Mouse (Mus musculus) stomach, postnatal 0 days (tissue): ENCODE results near the gene Pdzrn3. TPM values are rescaled to one million over a fixed set of nuclear protein-coding genes. Genes with fewer than 3 reads are reported as not detected.
A peak's percentile ranks its signal among the peaks of the same experiment; 100 is the strongest.

ENCODE experiments used
- ATAC-seq: fragments of 200-750 bp; cut with Nextera tagmentation; 2 replicates; pipeline ENCODE4 v1.8.0; 2017; ENCODE audit not compliant: low FRiP score, low TSS enrichment
- DNase-seq: peaks from one replicate; pipeline ENCODE4 v3.0.0-alpha.2; 2016; ENCODE audit warnings: low spot score
- H3K27ac ChIP-seq: fragments of 300-500 bp; sonication (generic); replicated peaks from 2 replicates; pipeline ENCODE4 v1.5.1; 2014; ENCODE audit warnings: mild to moderate bottlenecking, control low read depth
- H3K27me3 ChIP-seq: fragments of 300-500 bp; sonication (generic); 2 replicates; pipeline ENCODE4 v1.6.1; 2014; ENCODE audit warnings: low read length; ENCODE audit not compliant: control insufficient read depth, insufficient read depth
- H3K36me3 ChIP-seq: fragments of 300-500 bp; sonication (generic); 2 replicates; pipeline ENCODE4 v1.6.1; 2014; ENCODE audit warnings: low read length, mixed read lengths; ENCODE audit not compliant: control insufficient read depth, insufficient read depth
- H3K4me1 ChIP-seq: fragments of 300-500 bp; sonication (generic); replicated peaks from 2 replicates; pipeline ENCODE4 v1.6.1; 2014; ENCODE audit warnings: antibody characterized with exemption; ENCODE audit not compliant: control insufficient read depth, insufficient read depth
- H3K4me2 ChIP-seq: fragments of 300-500 bp; sonication (generic); replicated peaks from 2 replicates; pipeline ENCODE4 v1.6.1; 2014; ENCODE audit warnings: low read depth, mild to moderate bottlenecking, control low read depth, moderate library complexity
- H3K4me3 ChIP-seq: fragments of 300-500 bp; sonication (generic); 2 replicates; pipeline ENCODE4 v1.5.1; 2014; ENCODE audit warnings: low read depth, low read length, control low read depth
- H3K9ac ChIP-seq: fragments of 300-500 bp; sonication (generic); 2 replicates; pipeline ENCODE4 v1.6.1; 2014; ENCODE audit warnings: mild to moderate bottlenecking, low read length, control low read depth, mixed read lengths
- H3K9me3 ChIP-seq: fragments of 300-500 bp; sonication (generic); 2 replicates; pipeline ENCODE4 v1.6.1; 2016; ENCODE audit warnings: low read length; ENCODE audit not compliant: control insufficient read depth
- CTCF ChIP-seq: IDR thresholded peaks from 2 replicates; pipeline ENCODE4 v1.5.1; 2016; ENCODE audit warnings: antibody characterized with exemption, low read depth, mild to moderate bottlenecking, moderate library complexity
- EP300 ChIP-seq: optimal IDR thresholded peaks from 2 replicates; pipeline ENCODE3; 2016; ENCODE audit warnings: antibody characterized with exemption
- WGBS: fragments of 180-500 bp; shearing (Covaris S2); extraction: QIAGEN DNeasy Blood & Tissue Kit; methylation state at CpG from one replicate; pipeline ENCODE4 v1.1.7; 2014; 5-methylcytosine and 5-hydroxymethylcytosine counted together
- polyA plus RNA-seq: library from polyadenylated mRNA; unstranded; fragments of >200 nt; fragmentation: Nextera tagmentation; extraction: Ambion mirVana; gene quantifications from 2 replicates; pipeline ENCODE4 v1.2.1, GENCODE M21; 2015

Pdzrn3 gene
- polyA plus RNA-seq, 1 experiment from 2014 or later, result 5.1 TPM

DNA sequence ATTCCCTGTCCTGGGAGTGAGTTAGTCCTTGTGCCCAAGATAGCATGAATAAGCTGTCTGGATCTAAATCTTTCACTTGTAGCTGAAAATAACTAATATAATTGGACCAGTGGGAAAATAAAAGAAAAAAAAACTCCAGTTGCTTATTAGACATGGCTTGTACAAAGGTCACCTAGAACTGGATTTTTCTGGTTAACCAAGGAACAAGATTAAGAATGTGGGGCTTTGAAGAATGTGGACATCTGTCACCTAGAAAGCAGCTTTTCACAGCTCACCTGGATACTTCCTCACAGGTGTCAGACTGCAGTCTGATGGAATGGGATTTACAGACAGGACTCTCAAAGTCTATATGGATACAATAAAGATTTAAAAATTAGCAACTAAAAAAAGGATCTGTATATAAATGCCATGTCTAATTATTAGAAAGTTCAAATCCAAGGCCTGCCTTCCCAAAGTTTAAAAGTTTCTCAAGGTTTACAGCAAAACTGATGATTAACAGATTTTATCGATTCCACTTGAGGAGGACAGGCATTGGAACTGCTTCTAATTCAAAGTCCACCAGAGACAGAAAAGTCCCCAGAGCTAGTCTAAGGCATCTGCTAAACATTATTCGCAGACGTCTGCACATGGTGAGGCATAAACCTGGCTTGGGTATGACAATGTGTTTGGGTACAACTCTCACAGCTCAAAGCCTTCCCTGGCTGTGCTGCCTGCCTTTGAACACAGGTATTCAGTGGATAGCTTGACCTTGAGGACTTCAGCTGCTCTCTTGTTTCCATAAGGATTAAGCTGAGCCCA lies 51.7 kb downstream of the Pdzrn3 start:
- Histone ChIP-seq H3K4me3 (no peak overlapping the region), H3K4me2 (no peak overlapping the region), H3K9me3 (no peaks in the 10 kb centered on the region), H3K27me3 (no peaks in the 10 kb centered on the region), H3K27ac (no peak overlapping the region), H3K4me1 (peaks cover 4% of the 10 kb centered on the region), H3K36me3 (no peaks in the 10 kb centered on the region), H3K9ac (no peak overlapping the region)
- 65% methylated on average over 3 of the region's 3 CpGs for WGBS
- ATAC-seq, result no peak
- TF ChIP-seq EP300, result no peak
- TF ChIP-seq CTCF, result no peak
- no peak for DNase-seq

DNA sequence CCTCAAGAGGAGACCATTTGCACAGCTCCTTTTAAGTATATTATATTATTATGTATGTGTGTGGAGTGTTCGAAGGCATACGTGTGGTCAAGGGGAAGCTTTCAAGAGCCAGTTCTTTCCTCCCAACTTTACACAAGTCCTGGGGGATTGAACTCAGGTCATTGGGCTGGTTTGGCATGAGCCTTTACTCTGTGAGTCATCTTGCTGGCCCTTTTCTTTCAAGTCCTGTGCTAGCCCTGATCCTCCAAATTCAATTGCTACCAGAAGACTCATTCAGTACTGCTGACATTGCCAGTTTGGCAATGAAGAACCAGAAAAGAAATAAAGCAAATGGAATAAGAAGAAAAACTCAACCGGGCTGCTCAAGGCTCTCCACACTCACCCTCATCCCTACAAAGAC lies 55.1 kb downstream of the Pdzrn3 start:
- Histone ChIP-seq H3K36me3 (no peaks in the 10 kb centered on the region), H3K9ac (no peak overlapping the region), H3K4me2 (no peak overlapping the region), H3K4me3 (no peak overlapping the region), H3K4me1 (peaks cover 2% of the 10 kb centered on the region; the same call in 1 of the 2 replicates), H3K27me3 (no peaks in the 10 kb centered on the region), H3K9me3 (no peaks in the 10 kb centered on the region), H3K27ac (no peak overlapping the region)
- TF ChIP-seq EP300 (no peak), CTCF (no peak)
- DNase-seq, result no peak
- no peak for ATAC-seq
- WGBS, result 87% methylated on average over 3 of the region's 3 CpGs

DNA sequence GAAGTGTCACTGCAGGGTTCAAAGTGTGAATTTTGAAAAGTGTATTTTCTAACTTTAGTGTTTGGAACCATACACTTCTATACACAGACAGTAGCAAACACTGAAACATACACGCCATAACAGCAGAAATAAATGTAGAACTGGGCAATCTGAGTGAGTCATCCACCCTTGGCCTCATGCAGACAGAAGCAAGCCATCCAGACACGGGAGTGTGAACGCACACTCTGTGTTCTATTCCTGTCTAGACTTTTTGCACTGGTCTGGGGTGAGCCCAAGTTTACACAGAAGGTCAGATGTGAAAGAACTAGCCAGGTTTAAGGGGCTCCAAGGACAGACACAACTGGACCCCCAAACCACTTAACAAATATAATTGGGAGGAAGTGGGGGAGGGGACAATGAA lies 57.3 kb downstream of the Pdzrn3 start:
- no peak for TF ChIP-seq EP300
- no peak for TF ChIP-seq CTCF
- no peak overlapping the region for H3K9ac ChIP-seq
- no peaks in the 10 kb centered on the region for H3K27me3 ChIP-seq
- H3K4me3 ChIP-seq, result no peak overlapping the region
- peaks cover 2% of the 10 kb centered on the region; the same call in 1 of the 2 replicates for H3K4me1 ChIP-seq
- ATAC-seq, result no peak
- H3K27ac ChIP-seq, result no peak overlapping the region
- WGBS, result 45% methylated on average over 3 of the region's 3 CpGs
- H3K4me2 ChIP-seq, result no peak overlapping the region
- no peaks in the 10 kb centered on the region for H3K9me3 ChIP-seq
- no peaks in the 10 kb centered on the region for H3K36me3 ChIP-seq
- DNase-seq, result no peak

DNA sequence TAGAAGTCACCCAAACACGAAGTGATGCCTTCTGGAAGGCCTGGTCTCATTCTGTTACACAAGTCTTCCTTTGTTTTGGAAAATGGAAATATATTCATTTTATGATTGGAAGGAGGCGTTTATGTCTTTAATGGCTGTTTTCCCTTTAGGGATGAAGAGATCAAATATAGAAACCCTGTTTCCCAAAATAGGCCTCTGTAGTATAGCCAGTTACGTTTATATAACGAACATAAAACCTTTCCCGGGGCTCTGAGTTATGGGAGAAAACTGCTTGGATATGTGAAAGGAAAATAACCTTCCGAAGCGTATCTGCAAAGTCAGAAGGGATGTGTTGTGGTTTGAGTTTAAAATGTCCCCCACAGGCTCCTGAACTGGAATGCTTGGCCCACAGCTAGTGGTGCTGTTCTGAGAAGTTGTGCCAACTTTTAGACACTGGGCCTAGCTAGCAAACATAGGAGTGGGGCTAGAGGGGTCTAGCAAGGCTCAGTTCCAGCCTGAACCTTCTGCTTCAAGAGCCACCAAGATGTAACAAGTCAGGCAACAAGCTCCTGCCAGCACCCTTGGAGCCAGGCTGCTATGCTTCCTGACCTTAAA lies 58.2 kb downstream of the Pdzrn3 start:
- 47% methylated on average over 7 of the region's 7 CpGs for WGBS
- Histone ChIP-seq H3K9me3 (no peaks in the 10 kb centered on the region), H3K27me3 (no peaks in the 10 kb centered on the region), H3K9ac (no peak overlapping the region), H3K4me1 (peaks cover 2% of the 10 kb centered on the region; the same call in 1 of the 2 replicates), H3K4me2 (no peak overlapping the region), H3K36me3 (no peaks in the 10 kb centered on the region), H3K27ac (peak overlapping the region; percentile 79), H3K4me3 (no peak overlapping the region)
- no peak for TF ChIP-seq CTCF
- TF ChIP-seq EP300, result no peak
- ATAC-seq, result no peak
- no peak for DNase-seq

DNA sequence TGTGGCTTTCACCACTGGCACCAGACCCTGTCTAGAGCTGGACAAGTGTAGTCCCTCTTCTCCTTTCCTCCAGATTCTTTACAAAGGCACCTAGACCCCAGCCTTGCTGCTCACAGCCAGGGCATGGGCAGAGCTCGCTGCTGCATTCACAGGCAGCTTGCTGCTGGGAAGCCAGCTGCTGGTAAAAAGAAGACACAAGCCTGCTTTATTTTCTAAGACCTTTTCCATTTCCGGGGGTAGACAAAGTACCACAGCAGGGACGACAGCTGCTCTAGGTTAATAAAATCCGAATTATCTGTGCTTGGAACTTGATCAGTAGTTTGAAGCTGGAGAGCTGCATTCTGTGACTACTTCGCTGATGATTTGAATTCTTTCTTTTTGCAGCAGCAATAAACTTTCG lies 59.2 kb downstream of the Pdzrn3 start:
- DNase-seq (no peak), ATAC-seq (no peak)
- Histone ChIP-seq H3K4me3 (no peak overlapping the region), H3K4me1 (peaks cover 2% of the 10 kb centered on the region; the same call in 1 of the 2 replicates), H3K9me3 (no peaks in the 10 kb centered on the region), H3K9ac (no peak overlapping the region), H3K27ac (peak overlapping the region; percentile 70; the same call in 1 of the 2 replicates), H3K36me3 (no peaks in the 10 kb centered on the region), H3K27me3 (no peaks in the 10 kb centered on the region), H3K4me2 (no peak overlapping the region)
- no peak for TF ChIP-seq EP300
- WGBS, result 47% methylated on average over 6 of the region's 6 CpGs

DNA sequence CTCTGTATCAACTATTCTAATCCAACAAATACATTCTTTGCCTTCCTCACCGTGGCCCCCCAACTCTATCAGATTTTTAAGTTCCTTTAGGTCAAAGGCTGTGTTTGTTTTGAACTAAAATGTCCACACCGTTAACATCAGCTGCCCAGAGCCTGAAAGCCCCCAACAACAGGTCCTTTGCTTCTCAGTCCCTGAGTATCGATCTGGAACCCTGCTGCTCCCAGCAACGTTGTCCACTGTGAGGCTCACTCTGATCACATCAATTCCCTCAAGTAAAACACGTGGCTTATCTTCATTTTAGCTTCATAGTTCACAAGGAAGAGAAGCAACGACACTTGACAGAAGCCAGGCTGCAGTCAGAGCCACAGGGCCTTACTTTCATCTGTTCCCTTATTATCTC lies 66.3 kb downstream of the Pdzrn3 start:
- Histone ChIP-seq H3K36me3 (no peaks in the 10 kb centered on the region), H3K9me3 (no peaks in the 10 kb centered on the region), H3K4me3 (no peak overlapping the region), H3K9ac (no peak overlapping the region), H3K27me3 (no peaks in the 10 kb centered on the region), H3K4me2 (no peak overlapping the region), H3K27ac (no peak overlapping the region), H3K4me1 (no peaks in the 10 kb centered on the region; the same call in none of the 2 replicates)
- ATAC-seq (no peak), DNase-seq (no peak)
- WGBS, result 12% methylated on average over 6 of the region's 6 CpGs
- TF ChIP-seq EP300, result no peak
- TF ChIP-seq CTCF, result no peak
